Mouse (Mus musculus): ENCODE measurements around the gene Rnf216. TPM values are rescaled to one million over a fixed set of nuclear protein-coding genes. Genes with fewer than 3 reads are reported as not detected.

Rnf216 gene
- total and polyA plus RNA-seq, 3 experiments, result 16.4 to 123 (median 30.8) TPM

- TF ChIP-seq RCOR1 (IDR thresholded peaks at IDR 0.05; ENCODE audit: low read depth, low read length), result peak; percentile 74
Observed at GRCm38 (mm10) chr5:143076603-143077143, 36.1 kb downstream of the Rnf216 start (continued).

GRCm38 (mm10) chr5:143075987-143076386 is 36.8 kb downstream of the Rnf216 start:
- H3K27ac ChIP-seq (ENCODE audit: control insufficient read depth, low read depth, low read length), result peak overlapping the region; percentile 96
- H3K4me1 ChIP-seq (ENCODE audit: control insufficient read depth in 1 of 2, insufficient read depth in 2 of 2, low read length in 2 of 2), result peaks cover 14 to 20% of the 10 kb centered on the region in 2 experiments
- H3K27me3 ChIP-seq (ENCODE audit: control insufficient read depth in 1 of 2, insufficient read depth in 2 of 2, low read length in 2 of 2), result no peaks in the 10 kb centered on the region
- peaks cover 27 to 32% of the 10 kb centered on the region in 2 experiments for H3K36me3 ChIP-seq (ENCODE audit: control insufficient read depth in 1 of 2, insufficient read depth in 2 of 2, low read length in 2 of 2)
- no peaks in the 10 kb centered on the region for H3K9me3 ChIP-seq (replicated peaks; ENCODE audit: insufficient read depth, low read length)
- H3K9ac ChIP-seq (ENCODE audit: control insufficient read depth, low read depth, low read length, poor library complexity, severe bottlenecking), result peak overlapping the region; percentile 8; the same call in 1 of the 2 replicates
- no peaks in the 10 kb centered on the region for H3K79me2 ChIP-seq (ENCODE audit: control insufficient read depth, insufficient read depth, low read length, poor library complexity)
- H3K4me3 ChIP-seq (ENCODE audit: control insufficient read depth in 1 of 2, insufficient read depth in 1 of 2, low read depth in 2 of 2, low read length in 2 of 2), result no peak overlapping the region
- peak; percentile 72 for DNase-seq (ENCODE audit: low read depth, low spot score)
- TF ChIP-seq RAD21 (IDR thresholded peaks at IDR 0.05; ENCODE audit: low read depth, low read length), result no peak
- peak; percentile 93 for TF ChIP-seq TCF12 (IDR thresholded peaks at IDR 0.05; ENCODE audit: low read depth, low read length)
- no peak for TF ChIP-seq POLR2AphosphoS2 (IDR thresholded peaks at IDR 0.05; ENCODE audit: low read length)
- TF ChIP-seq POLR2A (IDR thresholded peaks at IDR 0.05; ENCODE audit: control insufficient read depth in 1 of 2, insufficient read depth in 1 of 2, low read depth in 1 of 2, low read length in 2 of 2, poor library complexity in 1 of 2), result no peak
- peak; percentile 87 to 88 for TF ChIP-seq EP300 (IDR thresholded peaks at IDR 0.05; ENCODE audit: low read depth in 1 of 2, low read length in 2 of 2)
- no peak for TF ChIP-seq NELFE (IDR thresholded peaks at IDR 0.05; ENCODE audit: low read depth, low read length)
- TF ChIP-seq ZNF384 (IDR thresholded peaks at IDR 0.05; ENCODE audit: low read depth, low read length), result peak; percentile 94
- TF ChIP-seq MAFK (IDR thresholded peaks at IDR 0.05; ENCODE audit: borderline replicate concordance, low read depth, low read length), result peak; percentile 62; the same call in 1 of the 2 replicates
- TF ChIP-seq POLR2AphosphoS5 (IDR thresholded peaks at IDR 0.05; ENCODE audit: borderline replicate concordance, low read depth, low read length), result no peak
- TF ChIP-seq KAT2A (conservative IDR thresholded peaks at IDR 0.05; ENCODE audit: low read depth, low read length), result no peak
- no peak for TF ChIP-seq USF2 (IDR thresholded peaks at IDR 0.05; ENCODE audit: borderline replicate concordance in 1 of 2, insufficient read depth in 1 of 2, low read depth in 1 of 2, low read length in 2 of 2)
- no peak for TF ChIP-seq UBTF (IDR thresholded peaks at IDR 0.05; ENCODE audit: borderline replicate concordance, insufficient read depth, low read depth, low read length)
- no peak for TF ChIP-seq TBP (IDR thresholded peaks at IDR 0.05; ENCODE audit: low read depth, low read length)
- TF ChIP-seq MAZ (IDR thresholded peaks at IDR 0.05; ENCODE audit: low read depth, low read length), result no peak
- no peak for TF ChIP-seq E2F4 (IDR thresholded peaks at IDR 0.05; ENCODE audit: borderline replicate concordance, low read depth, low read length)
- TF ChIP-seq ZC3H11A (IDR thresholded peaks at IDR 0.05; ENCODE audit: low read depth, low read length), result no peak
- no peak for TF ChIP-seq JUND (IDR thresholded peaks at IDR 0.05; ENCODE audit: low read depth, low read length)
- peak; percentile 60 for TF ChIP-seq TAL1 (IDR thresholded peaks at IDR 0.05; ENCODE audit: low read length)
- TF ChIP-seq MXI1 (IDR thresholded peaks at IDR 0.05; ENCODE audit: low read depth, low read length), result no peak
- no peak for TF ChIP-seq NRF1 (IDR thresholded peaks at IDR 0.05; ENCODE audit: insufficient read depth, low read depth, low read length, poor library complexity, severe bottlenecking)
- no peak for TF ChIP-seq CTCF (IDR thresholded peaks at IDR 0.05 in 2 of 3, conservative IDR thresholded peaks at IDR 0.05 in 1 of 3; ENCODE audit: control insufficient read depth in 1 of 3, insufficient read depth in 1 of 3, low read depth in 2 of 3, low read length in 3 of 3, poor library complexity in 1 of 3, severe bottlenecking in 1 of 3)
- TF ChIP-seq MEF2A (IDR thresholded peaks at IDR 0.05; ENCODE audit: extremely low read depth, insufficient replicate concordance, low read depth, low read length, poor library complexity, severe bottlenecking), result peak; percentile 90; the same call in 1 of the 2 replicates
- no peak for TF ChIP-seq GABPA (IDR thresholded peaks at IDR 0.05; ENCODE audit: low read depth, low read length)
- TF ChIP-seq HCFC1 (IDR thresholded peaks at IDR 0.05; ENCODE audit: low read depth, low read length), result no peak
- TF ChIP-seq CHD1 (IDR thresholded peaks at IDR 0.05; ENCODE audit: low read depth, low read length), result no peak
- TF ChIP-seq USF1 (IDR thresholded peaks at IDR 0.05; ENCODE audit: low read depth, low read length), result no peak
- no peak for TF ChIP-seq CHD2 (IDR thresholded peaks at IDR 0.05; ENCODE audit: low read length)
- peak; percentile 85 for TF ChIP-seq ETS1 (IDR thresholded peaks at IDR 0.05; ENCODE audit: low read depth, low read length)
- TF ChIP-seq MYC (IDR thresholded peaks at IDR 0.05; ENCODE audit: low read depth, low read length), result 0 out of 2 replicates have a peak, but pooled peaks have one; percentile 19
- TF ChIP-seq SIN3A (IDR thresholded peaks at IDR 0.05; ENCODE audit: low read length), result peak; percentile 61; the same call in 1 of the 2 replicates
- no peak for TF ChIP-seq ZMIZ1 (IDR thresholded peaks at IDR 0.05; ENCODE audit: low read depth, low read length)
- TF ChIP-seq ZKSCAN1 (IDR thresholded peaks at IDR 0.05; ENCODE audit: low read depth, low read length), result no peak
- no peak for TF ChIP-seq MYB (IDR thresholded peaks at IDR 0.05; ENCODE audit: low read depth, low read length)
- TF ChIP-seq ELF1 (IDR thresholded peaks at IDR 0.05; ENCODE audit: low read depth, low read length), result no peak
